Mouse (Mus musculus) megakaryocyte, embryonic 14.5 days (primary cell): ENCODE measurements around the gene Trank1.

Experiments used
- FLI1 ChIP-seq: IDR thresholded peaks from 2 replicates; pipeline ENCODE4 v1.6.1; 2012; ENCODE audit warnings: low read length, inconsistent platforms, mixed read lengths
- GATA1 ChIP-seq: IDR thresholded peaks from 3 replicates; pipeline ENCODE4 v1.6.1; 2012; ENCODE audit warnings: mixed read lengths, low read length, inconsistent platforms, borderline replicate concordance

GRCm38 (mm10) chr9:111435429-111435828 lies 123.9 kb downstream of the Trank1 start:
- TF ChIP-seq GATA1 (no peak), FLI1 (no peak)
